Mouse (Mus musculus): ENCODE measurements around the gene Tmed2. TPM values are rescaled to one million over a fixed set of nuclear protein-coding genes. Genes with fewer than 3 reads are reported as not detected.
"Not testable (repeated sequence)": the region's sequence is repeated elsewhere in the genome, so short reads cannot be mapped to it uniquely, and the experiment has no call there.

The Tmed2 gene
- 396 and 457 TPM in 2 replicates for polyA plus RNA-seq (2016; fragmentation: Nextera tagmentation; extraction: Ambion mirVana)

DNA sequence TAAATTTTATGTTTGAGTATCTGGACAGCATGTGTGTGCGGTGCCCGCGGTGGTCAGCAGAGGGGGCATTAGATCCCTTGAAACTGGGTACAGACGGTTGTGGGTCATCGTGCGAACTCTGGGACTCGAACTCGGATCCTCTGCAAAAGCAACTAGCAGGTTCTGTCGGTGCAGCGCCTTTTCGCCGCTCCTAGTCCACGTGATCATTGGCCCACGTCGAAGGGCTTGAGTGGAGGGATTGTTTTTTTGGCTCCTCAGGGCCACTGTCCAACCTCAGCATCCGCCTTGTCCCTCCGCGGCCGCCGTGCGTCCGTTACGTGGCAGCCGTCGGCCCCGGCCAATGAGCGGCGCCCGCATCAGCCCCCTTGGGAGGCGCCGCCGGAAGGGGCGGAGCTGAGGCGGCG is at the start of gene Tmed2:
TSS of gene Tmed2 (plus strand) at position 313 of the 404 bp plus-strand sequence.
- H3K27ac ChIP-seq = peak within 1 kb of the TSS; percentile 91
- H3K4me3 ChIP-seq = peak within 1 kb of the TSS; percentile 95
- H3K27me3 ChIP-seq (ENCODE audit: insufficient read depth, poor library complexity, severe bottlenecking) = no peaks in the 10 kb centered on the region
- no peaks in the 10 kb centered on the region for H3K9me3 ChIP-seq
- WGBS = under 1% methylated on average over 35 of the region's 35 CpGs
- H3K36me3 ChIP-seq = peaks cover 32% of the 10 kb centered on the region
- H3K4me1 ChIP-seq (replicated peaks) = peaks cover 22% of the 10 kb centered on the region
- peak; percentile 94 for DNase-seq (ENCODE audit: low spot score)

GRCm38 (mm10) chr5:124491732-124492131 is 48.8 kb upstream of the Tmed2 start:
- DNase-seq (ENCODE audit: low spot score) = no peak
- Histone ChIP-seq H3K9me3 (no peaks in the 10 kb centered on the region), H3K4me3 (no peak overlapping the region), H3K4me1 (replicated peaks) (peaks cover 19% of the 10 kb centered on the region), H3K36me3 (peaks cover 90% of the 10 kb centered on the region), H3K27ac (no peak overlapping the region), H3K27me3 (ENCODE audit: insufficient read depth, poor library complexity, severe bottlenecking) (no peaks in the 10 kb centered on the region)
- 93% methylated on average over 4 of the region's 4 CpGs for WGBS

- Histone ChIP-seq H3K27me3 (ENCODE audit: insufficient read depth, poor library complexity, severe bottlenecking) (no peaks in the 10 kb centered on the region), H3K4me3 (no peak overlapping the region), H3K4me1 (replicated peaks) (peaks cover 24% of the 10 kb centered on the region), H3K9me3 (no peaks in the 10 kb centered on the region), H3K27ac (no peak overlapping the region), H3K36me3 (peaks cover 91% of the 10 kb centered on the region)
- no peak for DNase-seq (ENCODE audit: low spot score)
- 91% methylated on average over 4 of the region's 4 CpGs for WGBS
Observed at GRCm38 (mm10) chr5:124492618-124493017, 47.9 kb upstream of the Tmed2 start.

DNA sequence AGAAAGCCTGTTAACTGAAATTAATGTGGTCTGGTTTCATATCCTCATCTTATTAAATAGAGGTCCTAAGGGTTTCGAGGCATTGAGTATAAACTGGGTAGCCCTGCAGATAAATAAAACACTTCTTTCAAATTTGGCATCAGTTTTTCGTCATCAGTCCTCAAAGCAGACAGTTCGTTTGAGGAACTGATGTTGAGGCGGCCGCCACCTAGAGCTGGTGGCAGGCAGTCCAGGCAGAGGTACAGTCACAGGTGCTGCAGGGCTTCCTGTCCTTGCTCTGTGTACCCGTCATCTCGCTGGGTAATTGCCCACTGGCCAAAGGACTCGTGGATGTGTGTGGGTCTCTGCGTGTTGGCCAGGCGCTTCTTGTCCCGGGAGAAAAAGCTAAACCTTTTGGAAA is 47.0 kb upstream of the Tmed2 start:
- no peak for DNase-seq (ENCODE audit: low spot score)
- Histone ChIP-seq H3K9me3 (no peaks in the 10 kb centered on the region), H3K27me3 (ENCODE audit: insufficient read depth, poor library complexity, severe bottlenecking) (no peaks in the 10 kb centered on the region), H3K4me1 (replicated peaks) (peaks cover 30% of the 10 kb centered on the region), H3K36me3 (peaks cover 91% of the 10 kb centered on the region), H3K27ac (no peak overlapping the region), H3K4me3 (no peak overlapping the region)
- WGBS = 92% methylated on average over 11 of the region's 11 CpGs

DNA sequence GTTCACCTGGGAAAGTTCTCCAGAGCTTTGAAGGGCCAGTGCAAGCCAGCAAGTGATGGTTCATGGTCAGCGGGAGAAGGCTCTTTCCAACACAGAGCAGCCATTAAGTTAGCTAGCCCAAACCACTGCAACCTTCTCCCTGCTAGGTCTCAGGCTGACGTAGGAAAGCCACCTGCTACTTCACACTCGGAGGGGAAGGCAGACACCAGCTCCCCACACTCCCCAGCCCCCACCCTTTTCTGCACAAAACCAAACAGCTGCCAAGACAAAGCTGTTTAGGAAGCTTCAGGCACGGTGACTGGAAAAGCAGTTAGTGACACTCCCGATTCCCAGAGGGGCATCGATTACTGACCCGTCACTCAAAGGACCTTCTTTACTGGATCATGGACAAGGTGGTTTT is 44.9 kb upstream of the Tmed2 start:
- peaks cover 75% of the 10 kb centered on the region for H3K36me3 ChIP-seq

DNA sequence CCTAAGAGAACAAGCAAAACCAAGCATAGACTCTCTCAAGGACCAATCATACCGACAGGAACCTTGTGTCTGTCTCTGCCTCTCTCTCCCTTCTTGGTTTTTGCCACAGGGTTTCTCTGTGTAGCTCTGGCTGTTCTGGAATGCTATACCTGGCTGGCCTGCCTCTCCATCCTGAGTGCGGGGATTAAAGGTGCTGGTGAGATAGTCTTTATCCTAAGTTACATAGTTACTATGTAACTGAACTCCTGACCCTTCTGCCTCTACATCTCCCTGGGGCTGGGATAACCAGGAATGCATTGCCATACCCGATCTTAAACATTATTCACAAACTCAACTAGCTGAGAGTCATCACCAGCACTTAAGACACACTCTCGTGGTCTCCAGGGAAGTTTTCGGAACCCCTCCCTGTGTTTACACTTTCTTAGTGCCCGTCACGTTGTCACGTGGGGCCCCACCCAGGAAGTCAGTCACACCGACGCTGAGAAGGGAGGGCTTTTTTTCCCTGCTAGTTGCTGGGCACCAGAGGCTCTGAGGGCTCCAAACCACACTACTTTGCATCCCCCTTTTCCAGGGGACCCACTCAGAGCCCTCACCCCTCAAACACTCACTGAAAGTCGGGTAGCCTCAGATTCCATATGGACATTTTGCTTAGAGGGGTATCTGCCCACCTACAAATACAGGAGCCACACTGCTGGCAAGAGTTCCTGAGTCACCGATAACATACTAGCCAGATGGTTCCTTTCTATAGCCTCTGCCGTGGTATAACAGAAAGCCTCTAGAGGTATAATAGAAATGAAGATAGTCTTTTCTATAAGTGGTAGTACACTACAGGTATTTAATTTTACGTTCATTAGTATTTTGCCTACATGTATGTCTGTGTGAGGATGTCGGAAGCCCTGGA is 43.6 kb upstream of the Tmed2 start:
- Histone ChIP-seq H3K27me3 (ENCODE audit: insufficient read depth, poor library complexity, severe bottlenecking) (no peaks in the 10 kb centered on the region), H3K9me3 (no peaks in the 10 kb centered on the region), H3K27ac (no peak overlapping the region; the same call in 1 of the 2 replicates), H3K36me3 (peaks cover 75% of the 10 kb centered on the region), H3K4me1 (replicated peaks) (peaks cover 45% of the 10 kb centered on the region), H3K4me3 (no peak overlapping the region)
- WGBS = 73% methylated on average over 15 of the region's 15 CpGs
- DNase-seq (ENCODE audit: low spot score) = no peak

More for the DNA sequence above, 44.9 kb upstream of the Tmed2 start:
- DNase-seq (ENCODE audit: low spot score) = no peak
- no peaks in the 10 kb centered on the region for H3K9me3 ChIP-seq
- 49% methylated on average over 7 of the region's 7 CpGs for WGBS
- H3K27ac ChIP-seq = peak overlapping the region; percentile 69
- H3K4me3 ChIP-seq = no peak overlapping the region
- H3K4me1 ChIP-seq (replicated peaks) = peaks cover 41% of the 10 kb centered on the region
- no peaks in the 10 kb centered on the region for H3K27me3 ChIP-seq (ENCODE audit: insufficient read depth, poor library complexity, severe bottlenecking)

GRCm38 (mm10) chr5:124498221-124498876 is 42.1 kb upstream of the Tmed2 start:
- Histone ChIP-seq H3K4me3 (no peak overlapping the region), H3K4me1 (replicated peaks) (peaks cover 45% of the 10 kb centered on the region), H3K9me3 (no peaks in the 10 kb centered on the region), H3K27me3 (ENCODE audit: insufficient read depth, poor library complexity, severe bottlenecking) (no peaks in the 10 kb centered on the region), H3K27ac (0 out of 2 replicates have a peak overlapping the region, but pooled peaks have one; percentile 13), H3K36me3 (peaks cover 75% of the 10 kb centered on the region)
- WGBS = 75% methylated on average over 9 of the region's 9 CpGs
- no peak for DNase-seq (ENCODE audit: low spot score)

- Histone ChIP-seq H3K4me3 (no peak overlapping the region), H3K27me3 (ENCODE audit: insufficient read depth, poor library complexity, severe bottlenecking) (no peaks in the 10 kb centered on the region), H3K27ac (no peak overlapping the region), H3K36me3 (peaks cover 75% of the 10 kb centered on the region), H3K4me1 (replicated peaks) (peaks cover 45% of the 10 kb centered on the region), H3K9me3 (no peaks in the 10 kb centered on the region)
- peak; percentile 73 for DNase-seq (ENCODE audit: low spot score)
- 12% methylated on average over 5 of the region's 5 CpGs for WGBS
Observed at GRCm38 (mm10) chr5:124499001-124499400, 41.5 kb upstream of the Tmed2 start.

DNA sequence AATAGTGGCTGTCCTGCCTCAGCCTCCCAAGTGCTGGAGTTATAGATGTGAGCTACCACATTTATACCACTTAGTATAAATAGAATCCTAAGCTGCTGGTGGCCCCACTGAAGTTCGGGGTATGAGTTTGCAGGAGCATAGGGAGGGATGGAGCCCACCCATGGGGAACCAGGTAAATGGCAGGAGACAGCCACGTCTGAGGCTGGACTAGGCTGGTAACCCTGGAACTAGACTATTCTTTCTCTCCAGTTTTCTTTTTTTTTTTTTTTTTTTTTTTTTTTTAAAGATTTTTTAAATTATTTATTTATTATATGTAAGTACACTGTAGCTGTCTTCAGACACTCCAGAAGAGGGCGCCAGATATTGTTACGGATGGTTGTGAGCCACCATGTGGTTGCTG is 40.5 kb upstream of the Tmed2 start:
- not testable (repeated sequence) for DNase-seq (ENCODE audit: low spot score); H3K27me3 ChIP-seq (ENCODE audit: insufficient read depth, poor library complexity, severe bottlenecking); H3K9me3 ChIP-seq; H3K27ac ChIP-seq; H3K4me3 ChIP-seq
- 82% methylated on average over 4 of the region's 4 CpGs for WGBS
- Histone ChIP-seq H3K4me1 (replicated peaks) (peaks cover 43% of the 10 kb centered on the region), H3K36me3 (peaks cover 74% of the 10 kb centered on the region)

DNA sequence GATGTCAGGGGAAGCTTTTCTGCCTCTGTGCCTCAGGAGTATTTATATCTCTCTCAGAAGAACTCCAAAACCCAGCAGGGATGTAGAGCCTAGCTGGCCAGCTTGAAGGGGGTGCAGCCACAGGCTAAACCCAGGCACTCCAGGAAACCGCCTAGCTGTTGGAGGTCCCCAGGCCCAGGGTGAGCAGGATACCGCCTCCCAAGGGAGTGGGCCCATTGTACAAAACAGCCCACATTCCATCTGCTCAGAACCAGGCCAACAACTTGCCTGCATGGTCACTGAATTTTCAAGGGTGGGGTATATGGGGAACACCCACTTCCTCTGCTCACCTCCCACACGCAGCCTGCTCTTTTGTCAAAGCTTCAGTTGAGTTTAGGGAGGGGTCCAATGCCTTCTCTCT is 39.9 kb upstream of the Tmed2 start:
- Histone ChIP-seq H3K9me3 (no peaks in the 10 kb centered on the region), H3K36me3 (peaks cover 73% of the 10 kb centered on the region), H3K27me3 (ENCODE audit: insufficient read depth, poor library complexity, severe bottlenecking) (no peaks in the 10 kb centered on the region), H3K4me1 (replicated peaks) (peaks cover 37% of the 10 kb centered on the region), H3K4me3 (no peak overlapping the region), H3K27ac (no peak overlapping the region)
- DNase-seq (ENCODE audit: low spot score) = no peak
- WGBS = 93% methylated on average over 3 of the region's 3 CpGs

- Histone ChIP-seq H3K36me3 (peaks cover 75% of the 10 kb centered on the region), H3K9me3 (no peaks in the 10 kb centered on the region), H3K27ac (no peak overlapping the region), H3K27me3 (ENCODE audit: insufficient read depth, poor library complexity, severe bottlenecking) (no peaks in the 10 kb centered on the region), H3K4me3 (no peak overlapping the region), H3K4me1 (replicated peaks) (peaks cover 28% of the 10 kb centered on the region)
- 90% methylated on average over 10 of the region's 10 CpGs for WGBS
- no peak for DNase-seq (ENCODE audit: low spot score)
Observed at GRCm38 (mm10) chr5:124501541-124501940, 39.0 kb upstream of the Tmed2 start.

DNA sequence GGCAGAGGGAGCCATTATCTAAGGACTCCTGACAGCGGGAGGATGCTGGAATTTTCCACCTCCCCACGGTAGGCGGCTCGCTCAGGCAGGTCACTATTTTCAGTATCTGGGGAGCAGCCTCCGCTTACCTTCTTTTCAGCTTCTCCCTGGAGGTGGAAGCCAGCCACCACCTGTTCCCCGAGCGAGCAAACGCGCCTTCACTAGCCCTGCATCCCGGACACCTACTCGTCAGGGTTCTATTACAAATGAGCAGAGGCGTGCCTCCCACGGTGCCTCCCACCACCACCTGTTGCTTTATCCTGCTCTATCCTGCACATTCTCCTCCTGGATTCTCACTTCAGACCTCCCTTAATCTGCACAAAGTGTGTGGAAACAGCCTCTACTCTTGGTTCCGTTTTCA is 36.8 kb upstream of the Tmed2 start:
- no peak overlapping the region for H3K27ac ChIP-seq
- no peaks in the 10 kb centered on the region for H3K27me3 ChIP-seq (ENCODE audit: insufficient read depth, poor library complexity, severe bottlenecking)
- peaks cover 19% of the 10 kb centered on the region for H3K4me1 ChIP-seq (replicated peaks)
- no peak for DNase-seq (ENCODE audit: low spot score)
- WGBS = 66% methylated on average over 14 of the region's 14 CpGs
- no peaks in the 10 kb centered on the region for H3K9me3 ChIP-seq
- H3K4me3 ChIP-seq = no peak overlapping the region
- peaks cover 79% of the 10 kb centered on the region for H3K36me3 ChIP-seq

DNA sequence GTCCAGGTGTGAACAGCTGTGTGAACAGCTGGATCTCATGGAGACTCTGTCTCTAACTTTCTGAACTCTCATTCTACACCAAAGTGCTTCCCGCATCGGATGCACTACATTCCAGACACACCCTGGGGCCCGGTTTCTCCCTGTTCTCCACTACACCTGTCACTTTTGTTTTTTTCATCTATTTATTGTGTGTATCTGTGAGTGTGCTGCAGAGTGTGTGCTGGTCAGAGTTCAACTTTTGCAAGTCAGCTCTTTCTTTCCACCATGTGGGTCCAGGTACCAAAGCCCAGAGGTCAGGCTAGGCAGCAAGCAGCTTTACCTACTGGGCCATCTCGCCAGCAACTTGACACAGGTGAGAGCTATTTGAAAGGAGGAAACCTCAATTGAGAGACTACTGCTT is 35.3 kb upstream of the Tmed2 start:
- no peak overlapping the region for H3K4me3 ChIP-seq
- H3K27me3 ChIP-seq (ENCODE audit: insufficient read depth, poor library complexity, severe bottlenecking) = no peaks in the 10 kb centered on the region
- peaks cover 94% of the 10 kb centered on the region for H3K36me3 ChIP-seq
- 93% methylated on average over 4 of the region's 4 CpGs for WGBS
- no peak for DNase-seq (ENCODE audit: low spot score)
- peaks cover 15% of the 10 kb centered on the region; the same call in 1 of the 2 replicates for H3K4me1 ChIP-seq (replicated peaks)
- H3K27ac ChIP-seq = no peak overlapping the region
- no peaks in the 10 kb centered on the region for H3K9me3 ChIP-seq

Data from hindbrain, embryonic 10.5 days (tissue).